In the genomic region with DNA sequence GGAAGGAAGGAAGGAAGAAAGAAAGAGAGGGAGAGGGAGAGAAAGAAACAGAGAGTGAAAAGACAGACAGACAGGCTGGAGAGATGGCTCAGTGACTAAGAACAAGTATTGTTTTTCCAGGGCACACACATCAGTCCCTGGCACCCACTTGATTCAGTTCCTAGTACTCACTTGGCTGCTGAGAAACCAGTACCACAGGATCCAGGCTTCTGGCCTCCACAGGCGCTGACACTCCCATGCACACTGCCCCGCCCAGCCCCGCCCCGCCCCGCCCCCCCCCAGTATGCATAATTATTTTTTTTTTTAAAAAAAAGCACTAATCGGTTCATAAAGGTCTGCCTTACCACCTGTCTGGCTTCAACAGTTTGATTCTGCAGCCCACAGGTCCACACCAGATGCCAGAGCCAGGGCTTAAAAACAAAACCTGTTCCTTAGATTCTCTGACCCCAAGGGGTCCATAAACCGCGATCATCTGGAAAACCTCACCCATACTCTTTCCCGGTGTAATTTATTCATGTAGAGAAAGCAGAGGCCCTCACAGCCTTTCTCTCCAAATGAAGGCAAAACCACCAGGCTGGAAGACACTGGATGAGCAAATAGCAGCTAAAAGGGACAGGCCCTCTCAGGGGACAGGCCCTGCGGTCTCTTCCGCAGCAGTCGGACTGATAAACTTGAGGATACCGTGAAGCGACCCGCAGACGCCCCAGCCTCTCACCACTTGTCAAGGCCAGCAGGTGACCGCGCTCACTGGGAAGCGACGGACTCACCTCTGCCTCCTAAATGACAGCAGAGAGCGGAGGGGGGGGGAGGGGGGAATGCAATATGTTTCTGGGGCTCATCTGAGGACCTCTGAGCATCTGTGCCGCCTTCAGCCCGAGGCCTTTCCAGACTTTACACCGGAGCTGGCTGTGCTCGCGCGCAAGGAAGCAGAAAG, we compare ENCODE assay signal across 8 mouse cellular contexts. TPM values are rescaled to one million over a fixed set of nuclear protein-coding genes. Genes with fewer than 3 reads are reported as not detected.
A peak's percentile ranks its signal among the peaks of the same experiment; 100 is the strongest.
DNase-seq lines count a peak whose midpoint lies in the region; ATAC-seq lines count a peak whose summit lies in the region.

No protein-coding gene starts in this region.

- no peak overlapping the region for H3K9ac ChIP-seq in heart, embryonic 15.5 days
- 0 out of 2 replicates have a peak overlapping the region, but pooled peaks have one; percentile 49 for H3K9ac ChIP-seq in hindbrain, embryonic 13.5 days
- no peak overlapping the region for H3K9ac ChIP-seq in liver, embryonic 16.5 days (ENCODE audit: low read depth, low read length)
- no peak overlapping the region for H3K9ac ChIP-seq in stomach, embryonic 15.5 days

- peaks cover 13% of the 10 kb centered on the region for H3K27me3 ChIP-seq in heart, embryonic 15.5 days
- H3K27me3 ChIP-seq in hindbrain, embryonic 13.5 days: peaks cover 46% of the 10 kb centered on the region
- peaks cover 9% of the 10 kb centered on the region for H3K27me3 ChIP-seq in liver, embryonic 16.5 days (ENCODE audit: control insufficient read depth, insufficient read depth, low read depth, low read length)
- 0 out of 2 replicates have a peak, but pooled peaks cover 11% of the 10 kb centered on the region for H3K27me3 ChIP-seq in stomach, embryonic 15.5 days (replicated peaks)

- no peaks in the 10 kb centered on the region for H3K9me3 ChIP-seq in heart, embryonic 15.5 days (replicated peaks)
- no peaks in the 10 kb centered on the region for H3K9me3 ChIP-seq in hindbrain, embryonic 13.5 days
- no peaks in the 10 kb centered on the region for H3K9me3 ChIP-seq in liver, embryonic 16.5 days (replicated peaks; ENCODE audit: control insufficient read depth, low read length)
- H3K9me3 ChIP-seq in stomach, embryonic 15.5 days: no peaks in the 10 kb centered on the region

- H3K4me2 ChIP-seq in heart, embryonic 15.5 days: peak overlapping the region; percentile 29; the same call in 1 of the 2 replicates
- peak overlapping the region; percentile 39 for H3K4me2 ChIP-seq in hindbrain, embryonic 13.5 days
- peak overlapping the region; percentile 26; the same call in 1 of the 2 replicates for H3K4me2 ChIP-seq in liver, embryonic 16.5 days (ENCODE audit: low read depth, low read length)
- peak overlapping the region; percentile 28; the same call in 1 of the 2 replicates for H3K4me2 ChIP-seq in stomach, embryonic 15.5 days

- ATAC-seq in heart, embryonic 15.5 days (replicated peaks; ENCODE audit: insufficient number of reproducible peaks, insufficient read depth, low FRiP score, low read depth): no peak
- no peak for ATAC-seq in hindbrain, embryonic 13.5 days (ENCODE audit: low FRiP score)
- no peak for ATAC-seq in liver, embryonic 16.5 days (ENCODE audit: low read depth)
- ATAC-seq in stomach, embryonic 15.5 days (ENCODE audit: insufficient read depth, low FRiP score, low read depth): no peak; the same call in 1 of the 2 replicates

- no peak for DNase-seq in heart, adult 8-10 months (ENCODE audit: low spot score)
- DNase-seq in ovary, postnatal 14 days (ENCODE audit: low spot score): no peak
- DNase-seq in lung, postnatal 10 days: no peak
- DNase-seq in testis, postnatal 10 days (ENCODE audit: low spot score): no peak

- peaks cover 15% of the 10 kb centered on the region for H3K4me1 ChIP-seq in heart, embryonic 15.5 days (replicated peaks)
- H3K4me1 ChIP-seq in hindbrain, embryonic 13.5 days (replicated peaks): peaks cover 28% of the 10 kb centered on the region
- peaks cover 6% of the 10 kb centered on the region for H3K4me1 ChIP-seq in liver, embryonic 16.5 days (ENCODE audit: control insufficient read depth, low read depth, low read length)
- H3K4me1 ChIP-seq in stomach, embryonic 15.5 days: peaks cover 8% of the 10 kb centered on the region; the same call in 1 of the 2 replicates

- no peaks in the 10 kb centered on the region for H3K36me3 ChIP-seq in heart, embryonic 15.5 days
- H3K36me3 ChIP-seq in hindbrain, embryonic 13.5 days: no peaks in the 10 kb centered on the region
- no peaks in the 10 kb centered on the region for H3K36me3 ChIP-seq in liver, embryonic 16.5 days (ENCODE audit: control insufficient read depth, insufficient read depth)
- H3K36me3 ChIP-seq in stomach, embryonic 15.5 days: no peaks in the 10 kb centered on the region

- H3K4me3 ChIP-seq in heart, embryonic 15.5 days: no peak overlapping the region
- H3K4me3 ChIP-seq in hindbrain, embryonic 13.5 days: no peak overlapping the region; the same call in 1 of the 2 replicates
- H3K4me3 ChIP-seq in liver, embryonic 16.5 days (ENCODE audit: low read depth, low read length): 0 out of 2 replicates have a peak overlapping the region, but pooled peaks have one; percentile 2
- H3K4me3 ChIP-seq in stomach, embryonic 15.5 days (replicated peaks): no peak overlapping the region

- H3K27ac ChIP-seq in heart, embryonic 15.5 days: no peak overlapping the region
- peak overlapping the region; percentile 2; the same call in 1 of the 2 replicates for H3K27ac ChIP-seq in hindbrain, embryonic 13.5 days
- H3K27ac ChIP-seq in liver, embryonic 16.5 days (ENCODE audit: low read length): no peak overlapping the region
- no peak overlapping the region for H3K27ac ChIP-seq in stomach, embryonic 15.5 days

- 11% methylated on average over 27 of the region's 27 CpGs for WGBS in heart, embryonic 15.5 days
- WGBS in hindbrain, embryonic 13.5 days: 5% methylated on average over 27 of the region's 27 CpGs
- WGBS in liver, embryonic 16.5 days (ENCODE audit: insufficient replicate concordance): 15% methylated on average over 27 of the region's 27 CpGs
- 12% methylated on average over 27 of the region's 27 CpGs for WGBS in stomach, embryonic 15.5 days

RNA-seq across cellular contexts. Expression of a gene that starts 0.5 kb away (rescaled TPM):
- 61.5 and 66.3 TPM in 2 replicates for polyA plus RNA-seq in heart, embryonic 15.5 days (2015; fragmentation: Nextera tagmentation; extraction: Ambion mirVana)
- total RNA-seq in heart, adult 8-10 months (2022): 10 to 100 TPM; 47.4 to 64.0 (median 62.0) TPM
- 30.8 and 32.4 TPM in 2 replicates for polyA plus RNA-seq in hindbrain, embryonic 13.5 days (2015; fragmentation: Nextera tagmentation; extraction: Ambion mirVana)
- polyA plus RNA-seq in liver, embryonic 16.5 days (2015; fragmentation: Nextera tagmentation; extraction: Ambion mirVana): 15.8 and 16.6 TPM in 2 replicates
- polyA plus RNA-seq in stomach, embryonic 15.5 days (2015; fragmentation: Nextera tagmentation; extraction: Ambion mirVana): 54.2 and 56.2 TPM in 2 replicates

RNA-seq across cellular contexts. Expression of a gene that starts 33.8 kb away (rescaled TPM):
- polyA plus RNA-seq in heart, embryonic 15.5 days (2015; fragmentation: Nextera tagmentation; extraction: Ambion mirVana): 35.0 and 42.6 TPM in 2 replicates
- total RNA-seq in heart, adult 8-10 months (2022): 10 to 100 TPM; 38.9 to 42.7 (median 40.5) TPM
- polyA plus RNA-seq in hindbrain, embryonic 13.5 days (2015; fragmentation: Nextera tagmentation; extraction: Ambion mirVana): 72.7 and 74.8 TPM in 2 replicates
- polyA plus RNA-seq in liver, embryonic 16.5 days (2015; fragmentation: Nextera tagmentation; extraction: Ambion mirVana): 19.4 and 20.3 TPM in 2 replicates
- polyA plus RNA-seq in stomach, embryonic 15.5 days (2015; fragmentation: Nextera tagmentation; extraction: Ambion mirVana): 56.0 and 59.8 TPM in 2 replicates

RNA-seq across cellular contexts. Expression of a gene that starts 55.7 kb away (rescaled TPM):
- 1.8 and 3.9 TPM in 2 replicates for polyA plus RNA-seq in heart, embryonic 15.5 days (2015; fragmentation: Nextera tagmentation; extraction: Ambion mirVana)
- total RNA-seq in heart, adult 8-10 months (2022): 1 to 10 TPM; 1.1 to 4.8 (median 1.5) TPM
- polyA plus RNA-seq in hindbrain, embryonic 13.5 days (2015; fragmentation: Nextera tagmentation; extraction: Ambion mirVana): 2.0 and 2.2 TPM in 2 replicates
- polyA plus RNA-seq in liver, embryonic 16.5 days (2015; fragmentation: Nextera tagmentation; extraction: Ambion mirVana): 12.5 and 14.3 TPM in 2 replicates
- polyA plus RNA-seq in stomach, embryonic 15.5 days (2015; fragmentation: Nextera tagmentation; extraction: Ambion mirVana): 5.6 and 5.9 TPM in 2 replicates
